Mouse (Mus musculus) E14TG2a.4 (cell line): Measurements from ENCODE around the gene Gm7271.

Experiments used
- CTCF ChIP-seq: conservative IDR thresholded peaks from 2 replicates; pipeline ENCODE4 v1.5.1; 2014; ENCODE audit warnings: low read length
- NANOG ChIP-seq: IDR thresholded peaks from 2 replicates; pipeline ENCODE4 v1.6.1; 2014; ENCODE audit warnings: borderline replicate concordance, low read length, mixed read lengths
- POU5F1 ChIP-seq: IDR thresholded peaks from 2 replicates; pipeline ENCODE4 v1.6.1; 2014; ENCODE audit warnings: low read length, borderline replicate concordance

DNA sequence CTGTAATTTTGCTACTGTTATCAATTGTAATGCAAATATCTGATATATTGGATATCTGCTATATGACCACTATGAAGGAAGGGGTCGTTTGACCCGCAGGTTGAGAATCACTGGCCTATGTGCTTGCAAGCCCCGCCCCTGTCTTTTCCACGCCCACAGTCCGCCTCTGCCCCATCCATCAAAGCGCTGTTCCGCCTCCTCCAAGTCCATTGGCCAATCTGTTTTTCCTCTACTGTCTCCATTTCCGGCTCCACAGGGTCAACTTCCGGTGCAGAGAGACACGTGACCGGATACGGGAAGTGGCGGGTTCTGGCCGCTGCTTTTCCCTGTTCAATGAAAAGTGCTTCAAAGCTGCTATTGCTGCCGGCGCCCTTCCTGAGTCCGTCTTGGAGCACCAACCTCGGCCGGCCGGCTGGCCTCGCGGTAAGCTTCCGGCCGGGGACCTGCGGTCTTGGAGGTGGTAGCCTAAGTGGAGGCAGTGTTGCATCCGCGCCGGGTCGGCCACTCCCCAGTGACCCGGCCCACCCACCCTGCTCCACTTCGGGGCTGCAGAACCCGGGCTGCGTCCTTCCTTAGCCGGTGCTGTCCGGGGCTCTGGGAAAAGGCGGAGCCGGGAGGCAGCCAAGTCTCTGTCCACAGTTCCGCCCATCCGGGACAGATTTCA, 45.3 kb downstream of the Gm7271 start, which contains the start of gene Exoc1:
- TF ChIP-seq CTCF (no peak), NANOG (no peak), POU5F1 (no peak)
